In genomic region chr13:78602211-78602860, GRCm38 (mm10) we compare ENCODE assay signal across 14 mouse cellular contexts.
A peak's percentile ranks its signal among the peaks of the same experiment; 100 is the strongest.
DNase-seq lines count a peak whose midpoint lies in the region; ATAC-seq and TF ChIP-seq lines count a peak whose summit lies in the region.
"Had no signal": no experiment of that assay in that cellular context is flagged by ENCODE, and none has a peak within 500 bp of the region (broad histone marks: within the 10 kb centered on the region; RNA-seq: fewer than 3 reads in every experiment).

No protein-coding gene starts in this region.

- ATAC-seq in forebrain, postnatal 0 days, result peak; percentile 81
- ATAC-seq in midbrain, embryonic 13.5 days, result peak; percentile 79
- ATAC-seq: intestine, embryonic 16.5 days had no signal

- H3K9me3 ChIP-seq in forebrain, postnatal 0 days (ENCODE audit: low read length), result no peaks in the 10 kb centered on the region
- no peaks in the 10 kb centered on the region for H3K9me3 ChIP-seq in midbrain, embryonic 13.5 days
- H3K9me3 ChIP-seq: heart, embryonic 13.5 days; limb, embryonic 13.5 days had no signal

- no peak overlapping the region; the same call in 1 of the 2 replicates for H3K27ac ChIP-seq in forebrain, postnatal 0 days (ENCODE audit: low read depth, low read length)
- peak overlapping the region; percentile 9 for H3K27ac ChIP-seq in midbrain, embryonic 13.5 days
- H3K27ac ChIP-seq: heart, embryonic 13.5 days; limb, embryonic 13.5 days had no signal

- no peaks in the 10 kb centered on the region for H3K36me3 ChIP-seq in forebrain, postnatal 0 days (ENCODE audit: insufficient read depth)
- no peaks in the 10 kb centered on the region for H3K36me3 ChIP-seq in midbrain, embryonic 13.5 days
- H3K36me3 ChIP-seq: heart, embryonic 13.5 days; limb, embryonic 13.5 days had no signal

- no peak overlapping the region for H3K9ac ChIP-seq in forebrain, postnatal 0 days
- H3K9ac ChIP-seq in midbrain, embryonic 13.5 days (replicated peaks), result no peak overlapping the region
- H3K9ac ChIP-seq: heart, embryonic 13.5 days; limb, embryonic 13.5 days; lung, embryonic 14.5 days had no signal

- no peak overlapping the region for H3K4me3 ChIP-seq in forebrain, postnatal 0 days (ENCODE audit: low read depth, low read length)
- no peak overlapping the region for H3K4me3 ChIP-seq in midbrain, embryonic 13.5 days (replicated peaks)
- H3K4me3 ChIP-seq: heart, embryonic 13.5 days; limb, embryonic 13.5 days had no signal

- H3K27me3 ChIP-seq in forebrain, postnatal 0 days (ENCODE audit: insufficient read depth, low read length), result no peaks in the 10 kb centered on the region
- no peaks in the 10 kb centered on the region for H3K27me3 ChIP-seq in midbrain, embryonic 13.5 days
- H3K27me3 ChIP-seq: CH12.LX; heart, embryonic 13.5 days; limb, embryonic 13.5 days had no signal

- H3K4me1 ChIP-seq in forebrain, postnatal 0 days (ENCODE audit: insufficient read depth), result peaks cover 5% of the 10 kb centered on the region; the same call in 1 of the 2 replicates
- peaks cover 6% of the 10 kb centered on the region; the same call in 1 of the 2 replicates for H3K4me1 ChIP-seq in midbrain, embryonic 13.5 days (replicated peaks)
- H3K4me1 ChIP-seq: heart, embryonic 13.5 days had no signal

- 25% methylated on average over 6 of the region's 6 CpGs for WGBS in forebrain, postnatal 0 days
- WGBS in midbrain, embryonic 13.5 days, result 57% methylated on average over 6 of the region's 6 CpGs

- no peak for TF ChIP-seq POLR2A in brain, embryonic 14.5 days (IDR thresholded peaks at IDR 0.05; ENCODE audit: borderline replicate concordance, extremely low read depth, insufficient read depth, insufficient read length, poor library complexity, severe bottlenecking)

- no peak for TF ChIP-seq CTCF in brain, embryonic 14.5 days (IDR thresholded peaks at IDR 0.05; ENCODE audit: borderline replicate concordance, extremely low read depth, insufficient read depth, insufficient read length)
- TF ChIP-seq CTCF in forebrain, postnatal 0 days (IDR thresholded peaks at IDR 0.05; ENCODE audit: low read depth), result no peak

- peak; percentile 17 for DNase-seq in Muller cell, postnatal 12 days (ENCODE audit: inconsistent ontology term)
- peak; percentile 87 for DNase-seq in brain, embryonic 14.5 days (ENCODE audit: low read depth)
- DNase-seq in forebrain, postnatal 0 days, result peak; percentile 21
- no peak for DNase-seq in layer of hippocampus, postnatal 14 days (ENCODE audit: low spot score in 2 of 2)
- DNase-seq in MN1 (ENCODE audit: low spot score), result no peak
- no peak for DNase-seq in left cerebral cortex, adult 9 months (ENCODE audit: low spot score in 2 of 2)
- DNase-seq in lung, postnatal 36 days, result no peak
- DNase-seq: cerebellum, adult 2 months; lung, embryonic 14.5 days had no signal

- no peak overlapping the region for H3K4me2 ChIP-seq in forebrain, postnatal 0 days (ENCODE audit: low read depth)
- no peak overlapping the region for H3K4me2 ChIP-seq in midbrain, embryonic 13.5 days (replicated peaks)
- H3K4me2 ChIP-seq: heart, embryonic 13.5 days; limb, embryonic 13.5 days; lung, embryonic 14.5 days had no signal

Comparison
In these comparisons a context has a peak if more than half of its experiments do, and no peak if none do; other contexts are left out.
1. DNase-seq: peak in Muller cell, postnatal 12 days (single experiment), brain, embryonic 14.5 days (single experiment) and forebrain, postnatal 0 days (single experiment); none in layer of hippocampus, postnatal 14 days (0 of 2), MN1 (single experiment), left cerebral cortex, adult 9 months (0 of 2) and lung, postnatal 36 days (single experiment).